Mouse (Mus musculus) embryonic facial prominence, embryonic 12.5 days (tissue): ENCODE measurements around the gene Fam89a. TPM values are rescaled to one million over a fixed set of nuclear protein-coding genes. Genes with fewer than 3 reads are reported as not detected.
A peak's percentile ranks its signal among the peaks of the same experiment; 100 is the strongest.

Experiments used
- ATAC-seq: fragments of 200-750 bp; cut with Nextera tagmentation; 2 replicates; pipeline ENCODE4 v1.8.0; 2017; ENCODE audit not compliant: insufficient number of reproducible peaks, insufficient read depth, low FRiP score, low TSS enrichment
- H3K27ac ChIP-seq: fragments of 300-500 bp; sonication (generic); 2 replicates; pipeline ENCODE4 v1.5.1; 2016; ENCODE audit warnings: mild to moderate bottlenecking
- H3K27me3 ChIP-seq: fragments of 300-500 bp; sonication (generic); 2 replicates; pipeline ENCODE4 v1.6.1; 2016; ENCODE audit warnings: mild to moderate bottlenecking, moderate library complexity
- H3K36me3 ChIP-seq: fragments of 300-500 bp; sonication (generic); 2 replicates; pipeline ENCODE4 v1.6.1; 2016; ENCODE audit warnings: mild to moderate bottlenecking
- H3K4me1 ChIP-seq: fragments of 300-500 bp; sonication (generic); 2 replicates; pipeline ENCODE4 v1.6.1; 2016
- H3K4me2 ChIP-seq: fragments of 300-500 bp; sonication (generic); replicated peaks from 2 replicates; pipeline ENCODE4 v1.6.1; 2016; ENCODE audit warnings: mild to moderate bottlenecking, moderate library complexity
- H3K4me3 ChIP-seq: fragments of 300-500 bp; sonication (generic); 2 replicates; pipeline ENCODE4 v1.5.1; 2016; ENCODE audit warnings: mild to moderate bottlenecking
- H3K9ac ChIP-seq: fragments of 300-500 bp; sonication (generic); 2 replicates; pipeline ENCODE4 v1.6.1; 2016; ENCODE audit warnings: mild to moderate bottlenecking, moderate library complexity
- H3K9me3 ChIP-seq: fragments of 300-500 bp; sonication (generic); 2 replicates; pipeline ENCODE4 v1.6.1; 2016; ENCODE audit warnings: mild to moderate bottlenecking, moderate library complexity
- WGBS: fragments of 180-500 bp; shearing (Covaris S2); methylation state at CpG from one replicate; pipeline ENCODE4 v1.1.7; 2016; 5-methylcytosine and 5-hydroxymethylcytosine counted together
- polyA plus RNA-seq: library from polyadenylated mRNA; unstranded; fragments of >200 nt; fragmentation: Nextera tagmentation; extraction: Ambion mirVana; gene quantifications from 2 replicates; pipeline ENCODE4 v1.2.1, GENCODE M21; 2016

Fam89a gene
- polyA plus RNA-seq, 1 experiment from 2014 or later = 8.0 TPM

DNA sequence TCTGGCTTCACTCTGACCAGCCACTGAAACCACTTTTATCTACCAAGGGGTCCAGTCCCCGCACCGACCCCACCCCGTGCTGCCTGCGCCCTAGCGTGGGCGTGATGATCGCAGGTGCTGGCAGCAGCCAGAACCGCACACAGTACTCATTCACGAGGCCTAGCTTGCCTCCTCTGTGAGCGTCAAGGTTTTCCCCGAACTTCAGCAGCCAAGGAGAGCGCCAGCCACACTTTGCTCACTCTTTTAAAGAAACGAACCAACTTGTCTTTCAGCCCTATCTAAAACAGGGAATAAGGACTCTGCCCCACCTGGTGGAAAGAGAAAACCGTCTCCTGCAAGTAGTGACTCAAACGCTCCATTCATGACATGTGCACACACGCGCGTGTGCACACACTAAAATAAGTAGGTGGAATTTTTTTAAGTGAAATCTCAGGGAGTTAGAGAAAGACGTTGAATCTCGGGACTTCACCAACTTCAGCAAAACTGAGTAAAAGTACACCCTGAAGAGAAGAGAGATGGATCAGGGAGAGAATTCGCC is 762 bp upstream of the Fam89a start:
- H3K27ac ChIP-seq = no peak overlapping the region
- ATAC-seq = no peak
- H3K4me1 ChIP-seq = peaks cover 17% of the 10 kb centered on the region; the same call in 1 of the 2 replicates
- H3K4me3 ChIP-seq = peak overlapping the region; percentile 58; the same call in 1 of the 2 replicates
- H3K36me3 ChIP-seq = no peaks in the 10 kb centered on the region
- H3K9ac ChIP-seq = peak overlapping the region; percentile 24; the same call in 1 of the 2 replicates
- peaks cover 43% of the 10 kb centered on the region for H3K27me3 ChIP-seq
- 30% methylated on average over 21 of the region's 21 CpGs for WGBS
- no peaks in the 10 kb centered on the region for H3K9me3 ChIP-seq
- peak overlapping the region; percentile 89; the same call in 1 of the 2 replicates for H3K4me2 ChIP-seq

DNA sequence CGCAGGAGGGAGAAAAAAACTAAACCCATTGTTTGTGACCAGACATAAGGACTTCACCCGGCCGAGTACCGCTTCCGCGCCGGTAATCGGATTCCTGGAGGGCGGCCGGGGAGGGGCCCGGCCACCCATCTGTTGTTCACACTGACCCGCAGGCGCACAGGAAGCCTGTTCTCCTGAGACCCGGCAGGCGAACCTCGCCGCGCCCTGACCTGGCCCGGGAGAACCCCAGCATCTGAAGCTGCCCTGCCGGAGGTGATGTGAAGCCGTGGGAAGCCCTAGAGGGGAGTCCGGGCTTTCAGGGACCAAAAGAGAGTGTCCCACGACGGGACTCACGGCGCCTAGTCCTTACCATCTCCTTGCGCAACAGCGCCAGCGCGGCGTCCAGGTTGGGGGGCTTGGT is 441 bp downstream of the Fam89a start:
- Histone ChIP-seq H3K9me3 (no peaks in the 10 kb centered on the region), H3K27me3 (peaks cover 43% of the 10 kb centered on the region), H3K9ac (peak overlapping the region; percentile 58), H3K36me3 (no peaks in the 10 kb centered on the region), H3K4me1 (peaks cover 17% of the 10 kb centered on the region; the same call in 1 of the 2 replicates), H3K27ac (no peak overlapping the region), H3K4me3 (peak overlapping the region; percentile 58), H3K4me2 (peak overlapping the region; percentile 89)
- under 1% methylated on average over 31 of the region's 31 CpGs for WGBS
- no peak for ATAC-seq

GRCm38 (mm10) chr8:124746661-124747060 is 5.0 kb downstream of the Fam89a start:
- no peak overlapping the region for H3K9ac ChIP-seq

GRCm38 (mm10) chr8:124739268-124739667 is 12.4 kb downstream of the Fam89a start:
- Histone ChIP-seq H3K4me3 (no peak overlapping the region), H3K9ac (no peak overlapping the region), H3K36me3 (peaks cover 29% of the 10 kb centered on the region), H3K27ac (no peak overlapping the region), H3K4me1 (no peaks in the 10 kb centered on the region), H3K9me3 (no peaks in the 10 kb centered on the region), H3K4me2 (no peak overlapping the region), H3K27me3 (no peaks in the 10 kb centered on the region)
- ATAC-seq = no peak
- 72% methylated on average over 1 of the region's 1 CpGs for WGBS

More at GRCm38 (mm10) chr8:124746661-124747060, 5.0 kb downstream of the Fam89a start:
- Histone ChIP-seq H3K4me3 (no peak overlapping the region), H3K9me3 (no peaks in the 10 kb centered on the region), H3K27ac (no peak overlapping the region), H3K4me2 (no peak overlapping the region), H3K36me3 (no peaks in the 10 kb centered on the region), H3K27me3 (peaks cover 18% of the 10 kb centered on the region), H3K4me1 (peaks cover 11% of the 10 kb centered on the region; the same call in 1 of the 2 replicates)
- no peak for ATAC-seq
- WGBS = 63% methylated on average over 13 of the region's 13 CpGs

GRCm38 (mm10) chr8:124735371-124735911 is 16.2 kb downstream of the Fam89a start:
- Histone ChIP-seq H3K27ac (no peak overlapping the region), H3K4me1 (no peaks in the 10 kb centered on the region), H3K9me3 (no peaks in the 10 kb centered on the region), H3K4me2 (no peak overlapping the region), H3K4me3 (no peak overlapping the region), H3K9ac (no peak overlapping the region), H3K36me3 (peaks cover 55% of the 10 kb centered on the region), H3K27me3 (no peaks in the 10 kb centered on the region)
- 54% methylated on average over 3 of the region's 3 CpGs for WGBS
- no peak for ATAC-seq

DNA sequence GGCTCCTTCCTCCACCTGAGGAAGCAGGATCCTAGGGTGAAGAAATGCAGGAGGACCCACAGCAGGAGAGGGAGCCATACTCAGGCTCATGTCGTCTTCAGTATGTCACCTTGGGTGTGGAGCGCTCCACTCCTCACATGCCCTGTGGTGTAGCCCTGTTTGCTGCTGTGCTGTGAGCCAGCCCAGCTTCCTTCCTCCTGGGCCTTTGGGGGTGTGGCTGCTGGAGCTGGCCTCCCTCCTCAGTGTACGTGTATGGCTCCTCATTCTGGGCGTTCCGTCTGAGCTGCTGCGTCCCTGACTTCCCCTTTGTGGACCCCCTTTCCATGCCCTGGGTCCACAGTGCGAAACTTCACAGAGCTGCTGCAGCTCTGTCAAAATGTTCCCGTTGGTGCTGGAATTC is 18.8 kb downstream of the Fam89a start:
- Histone ChIP-seq H3K27me3 (no peaks in the 10 kb centered on the region), H3K9me3 (no peaks in the 10 kb centered on the region), H3K4me3 (no peak overlapping the region), H3K4me2 (no peak overlapping the region), H3K27ac (no peak overlapping the region), H3K36me3 (peaks cover 80% of the 10 kb centered on the region), H3K9ac (no peak overlapping the region), H3K4me1 (no peaks in the 10 kb centered on the region)
- WGBS = 91% methylated on average over 8 of the region's 8 CpGs
- ATAC-seq = no peak

GRCm38 (mm10) chr8:124724301-124724700 is 27.3 kb downstream of the Fam89a start:
- Histone ChIP-seq H3K9ac (no peak overlapping the region), H3K27me3 (no peaks in the 10 kb centered on the region), H3K27ac (no peak overlapping the region), H3K4me1 (peaks cover 21% of the 10 kb centered on the region), H3K4me2 (no peak overlapping the region), H3K36me3 (peaks cover 29% of the 10 kb centered on the region), H3K9me3 (no peaks in the 10 kb centered on the region), H3K4me3 (no peak overlapping the region)
- WGBS = 94% methylated on average over 7 of the region's 7 CpGs
- no peak for ATAC-seq

GRCm38 (mm10) chr8:124721862-124722515 is 29.6 kb downstream of the Fam89a start, which contains the start of the genes Ttc13 and Arv1:
Gene Ttc13, minus strand, starts transcription at chr8:124721983.
Gene Arv1, plus strand, starts transcription at chr8:124722139.
- peak; percentile 99 for ATAC-seq
- WGBS = under 1% methylated on average over 50 of the region's 59 CpGs

DNA sequence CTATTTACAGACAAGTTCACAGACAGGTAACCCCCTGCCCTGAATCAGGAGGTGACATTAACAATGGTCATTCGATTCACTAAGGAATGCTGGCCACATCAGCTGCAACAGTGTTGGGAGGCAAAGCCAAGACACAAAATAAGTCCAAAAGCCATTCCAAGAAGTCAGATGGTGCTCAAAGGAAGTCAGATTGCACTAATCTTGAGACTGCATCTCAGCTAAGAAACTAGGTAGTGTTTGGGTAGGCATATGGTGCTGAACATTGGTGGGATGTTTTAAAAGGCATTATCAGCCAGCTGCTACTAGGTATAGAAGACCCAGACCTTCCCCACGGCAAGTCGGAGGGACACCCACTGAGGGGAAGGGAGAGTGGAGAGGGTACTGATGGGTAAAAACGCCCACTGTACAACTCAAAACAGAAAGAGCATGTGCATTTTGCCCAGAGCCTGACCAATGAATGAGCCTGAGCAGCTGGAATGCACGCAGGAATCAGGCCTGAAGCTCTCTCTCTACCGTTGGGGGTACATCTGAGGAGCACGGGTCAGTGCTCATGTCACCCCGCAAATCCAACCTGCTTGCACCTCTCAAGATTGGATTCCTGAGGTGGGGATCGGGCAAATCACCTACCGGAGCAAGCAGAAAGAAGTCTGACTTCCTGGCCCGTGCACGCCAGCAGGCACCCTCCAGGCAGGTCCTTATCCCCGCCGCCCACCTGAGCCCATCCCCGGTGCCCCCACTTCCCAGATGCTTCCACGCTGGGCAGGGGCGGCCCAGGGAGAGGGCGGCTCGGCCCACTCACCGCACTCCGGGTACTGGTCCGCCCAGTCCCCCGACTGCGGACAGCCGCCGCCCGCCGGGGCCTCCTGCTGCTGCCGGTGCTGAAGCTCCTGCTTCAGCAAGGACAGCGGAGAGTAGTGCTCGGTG is 30.4 kb downstream of the Fam89a start:
- no peaks in the 10 kb centered on the region for H3K9me3 ChIP-seq
- no peak overlapping the region for H3K27ac ChIP-seq
- ATAC-seq = no peak; the same call in none of the 2 replicates
- WGBS = 3% methylated on average over 30 of the region's 31 CpGs
- peaks cover 2% of the 10 kb centered on the region; the same call in 1 of the 2 replicates for H3K36me3 ChIP-seq
- no peaks in the 10 kb centered on the region for H3K27me3 ChIP-seq
- H3K4me1 ChIP-seq = peaks cover 21% of the 10 kb centered on the region
- peak overlapping the region; percentile 78 for H3K9ac ChIP-seq
- H3K4me2 ChIP-seq = peak overlapping the region; percentile 89
- peak overlapping the region; percentile 91 for H3K4me3 ChIP-seq

More at GRCm38 (mm10) chr8:124721862-124722515, 29.6 kb downstream of the Fam89a start, which contains the start of the genes Ttc13 and Arv1:
- H3K4me1 ChIP-seq = peaks cover 21% of the 10 kb centered on the region
- H3K9ac ChIP-seq = peak within 1 kb of the TSS; percentile 78
- peaks cover 10% of the 10 kb centered on the region for H3K36me3 ChIP-seq
- no peaks in the 10 kb centered on the region for H3K27me3 ChIP-seq
- no peaks in the 10 kb centered on the region for H3K9me3 ChIP-seq
- peak within 1 kb of the TSS; percentile 91 for H3K4me3 ChIP-seq
- H3K27ac ChIP-seq = 0 out of 2 replicates have a peak within 1 kb of the TSS, but pooled peaks have one; percentile 36
- H3K4me2 ChIP-seq = peak within 1 kb of the TSS; percentile 89

GRCm38 (mm10) chr8:124720133-124720532 is 31.5 kb downstream of the Fam89a start:
- ATAC-seq = no peak
- no peaks in the 10 kb centered on the region for H3K36me3 ChIP-seq
- H3K4me2 ChIP-seq = no peak overlapping the region
- H3K9me3 ChIP-seq = no peaks in the 10 kb centered on the region
- peaks cover 21% of the 10 kb centered on the region for H3K4me1 ChIP-seq
- WGBS = 84% methylated on average over 7 of the region's 7 CpGs
- H3K4me3 ChIP-seq = no peak overlapping the region
- H3K27me3 ChIP-seq = no peaks in the 10 kb centered on the region
- H3K27ac ChIP-seq = no peak overlapping the region
- no peak overlapping the region for H3K9ac ChIP-seq

GRCm38 (mm10) chr8:124715736-124716135 is 35.9 kb downstream of the Fam89a start:
- H3K9ac ChIP-seq = no peak overlapping the region
- H3K4me1 ChIP-seq = peaks cover 7% of the 10 kb centered on the region
- H3K27me3 ChIP-seq = no peaks in the 10 kb centered on the region
- no peak overlapping the region for H3K4me3 ChIP-seq
- ATAC-seq = no peak
- 87% methylated on average over 8 of the region's 8 CpGs for WGBS
- no peak overlapping the region for H3K4me2 ChIP-seq
- H3K27ac ChIP-seq = no peak overlapping the region
- no peaks in the 10 kb centered on the region for H3K9me3 ChIP-seq
- H3K36me3 ChIP-seq = peaks cover 28% of the 10 kb centered on the region
